Mouse (Mus musculus): ENCODE measurements around the gene Pes1. TPM values are rescaled to one million over a fixed set of nuclear protein-coding genes. Genes with fewer than 3 reads are reported as not detected.

Pes1 gene
- polyA plus RNA-seq (2012; ENCODE audit: insufficient read depth, insufficient read length, missing spikeins), result 25.5 and 45.2 TPM in 2 replicates

- Histone ChIP-seq H3K4me1 (ENCODE audit: control insufficient read depth, insufficient read depth, insufficient read length, low read length) (peaks cover 7% of the 10 kb centered on the region; the same call in 1 of the 2 replicates), H3K4me3 (ENCODE audit: insufficient read depth, low read depth, low read length) (peak within 1 kb of the TSS; percentile 84), H3K27ac (replicated peaks; ENCODE audit: low read depth, low read length) (peak within 1 kb of the TSS; percentile 85)
Measured at GRCm38 (mm10) chr11:3963610-3964415, at the start of gene Pes1. Gene Pes1 (plus strand): TSS chr11:3963975.

- no peaks in the 10 kb centered on the region; the same call in none of the 2 replicates for H3K4me1 ChIP-seq (ENCODE audit: control insufficient read depth, insufficient read depth, insufficient read length, low read length)
- H3K27ac ChIP-seq (replicated peaks; ENCODE audit: low read depth, low read length), result peak within 1 kb of the TSS; percentile 48
Measured at GRCm38 (mm10) chr11:3914109-3914840, 49.5 kb upstream of the Pes1 start, which contains the start of gene Slc35e4. Gene Slc35e4 (minus strand): TSS chr11:3914664.

GRCm38 (mm10) chr11:3918738-3919137 is 45.0 kb upstream of the Pes1 start:
- Histone ChIP-seq H3K27ac (replicated peaks; ENCODE audit: low read depth, low read length) (no peak overlapping the region), H3K4me3 (ENCODE audit: insufficient read depth, low read depth, low read length) (no peak overlapping the region)

More at GRCm38 (mm10) chr11:3914109-3914840, 49.5 kb upstream of the Pes1 start, which contains the start of gene Slc35e4:
- H3K4me3 ChIP-seq (ENCODE audit: insufficient read depth, low read depth, low read length), result peak within 1 kb of the TSS; percentile 66

GRCm38 (mm10) chr11:3920476-3920875 is 43.3 kb upstream of the Pes1 start:
- no peak overlapping the region for H3K27ac ChIP-seq (replicated peaks; ENCODE audit: low read depth, low read length)
- no peaks in the 10 kb centered on the region for H3K4me1 ChIP-seq (ENCODE audit: control insufficient read depth, insufficient read depth, insufficient read length, low read length)
- H3K4me3 ChIP-seq (ENCODE audit: insufficient read depth, low read depth, low read length), result no peak overlapping the region

More at GRCm38 (mm10) chr11:3918738-3919137, 45.0 kb upstream of the Pes1 start:
- H3K4me1 ChIP-seq (ENCODE audit: control insufficient read depth, insufficient read depth, insufficient read length, low read length), result no peaks in the 10 kb centered on the region

GRCm38 (mm10) chr11:3921281-3921850 is 42.4 kb upstream of the Pes1 start:
- Histone ChIP-seq H3K4me1 (ENCODE audit: control insufficient read depth, insufficient read depth, insufficient read length, low read length) (no peaks in the 10 kb centered on the region), H3K4me3 (ENCODE audit: insufficient read depth, low read depth, low read length) (no peak overlapping the region), H3K27ac (replicated peaks; ENCODE audit: low read depth, low read length) (no peak overlapping the region)

- H3K4me3 ChIP-seq (ENCODE audit: insufficient read depth, low read depth, low read length), result no peak overlapping the region
- H3K4me1 ChIP-seq (ENCODE audit: control insufficient read depth, insufficient read depth, insufficient read length, low read length), result no peaks in the 10 kb centered on the region
- H3K27ac ChIP-seq (replicated peaks; ENCODE audit: low read depth, low read length), result no peak overlapping the region
Measured at GRCm38 (mm10) chr11:3922115-3922514, 41.7 kb upstream of the Pes1 start.

- Histone ChIP-seq H3K4me1 (ENCODE audit: control insufficient read depth, insufficient read depth, insufficient read length, low read length) (no peaks in the 10 kb centered on the region), H3K27ac (replicated peaks; ENCODE audit: low read depth, low read length) (no peak overlapping the region), H3K4me3 (ENCODE audit: insufficient read depth, low read depth, low read length) (no peak overlapping the region)
Measured at GRCm38 (mm10) chr11:3922731-3923130, 41.0 kb upstream of the Pes1 start.

- Histone ChIP-seq H3K4me1 (ENCODE audit: control insufficient read depth, insufficient read depth, insufficient read length, low read length) (peaks cover 3% of the 10 kb centered on the region; the same call in 1 of the 2 replicates), H3K4me3 (ENCODE audit: insufficient read depth, low read depth, low read length) (no peak overlapping the region), H3K27ac (replicated peaks; ENCODE audit: low read depth, low read length) (no peak overlapping the region)
Measured at GRCm38 (mm10) chr11:3925916-3926315, 37.9 kb upstream of the Pes1 start.

GRCm38 (mm10) chr11:3930019-3930418 is 33.8 kb upstream of the Pes1 start:
- peaks cover 3% of the 10 kb centered on the region; the same call in 1 of the 2 replicates for H3K4me1 ChIP-seq (ENCODE audit: control insufficient read depth, insufficient read depth, insufficient read length, low read length)
- H3K4me3 ChIP-seq (ENCODE audit: insufficient read depth, low read depth, low read length), result no peak overlapping the region
- 0 out of 2 replicates have a peak overlapping the region, but pooled peaks have one; percentile 3 for H3K27ac ChIP-seq (replicated peaks; ENCODE audit: low read depth, low read length)

- Histone ChIP-seq H3K4me1 (ENCODE audit: control insufficient read depth, insufficient read depth, insufficient read length, low read length) (peaks cover 3% of the 10 kb centered on the region; the same call in 1 of the 2 replicates), H3K27ac (replicated peaks; ENCODE audit: low read depth, low read length) (no peak overlapping the region), H3K4me3 (ENCODE audit: insufficient read depth, low read depth, low read length) (peak overlapping the region; percentile 51)
Measured at GRCm38 (mm10) chr11:3930931-3931330, 32.8 kb upstream of the Pes1 start.

- Histone ChIP-seq H3K4me3 (ENCODE audit: insufficient read depth, low read depth, low read length) (peak within 1 kb of the TSS; percentile 51), H3K27ac (replicated peaks; ENCODE audit: low read depth, low read length) (no peak within 1 kb of the TSS; the same call in 1 of the 2 replicates), H3K4me1 (ENCODE audit: control insufficient read depth, insufficient read depth, insufficient read length, low read length) (peaks cover 3% of the 10 kb centered on the region; the same call in 1 of the 2 replicates)
Measured at GRCm38 (mm10) chr11:3931511-3932211, 32.1 kb upstream of the Pes1 start, which contains the start of gene Tcn2. Gene Tcn2 (minus strand): TSS chr11:3932159.

GRCm38 (mm10) chr11:3933756-3934285 is 30.0 kb upstream of the Pes1 start:
- H3K4me1 ChIP-seq (ENCODE audit: control insufficient read depth, insufficient read depth, insufficient read length, low read length), result peaks cover 3% of the 10 kb centered on the region; the same call in 1 of the 2 replicates
- no peak overlapping the region for H3K27ac ChIP-seq (replicated peaks; ENCODE audit: low read depth, low read length)
- no peak overlapping the region for H3K4me3 ChIP-seq (ENCODE audit: insufficient read depth, low read depth, low read length)

GRCm38 (mm10) chr11:3935135-3935534 is 28.6 kb upstream of the Pes1 start:
- H3K27ac ChIP-seq (replicated peaks; ENCODE audit: low read depth, low read length), result no peak overlapping the region

GRCm38 (mm10) chr11:3936318-3936717 is 27.5 kb upstream of the Pes1 start:
- Histone ChIP-seq H3K4me1 (ENCODE audit: control insufficient read depth, insufficient read depth, insufficient read length, low read length) (no peaks in the 10 kb centered on the region), H3K4me3 (ENCODE audit: insufficient read depth, low read depth, low read length) (no peak overlapping the region), H3K27ac (replicated peaks; ENCODE audit: low read depth, low read length) (no peak overlapping the region)

More at GRCm38 (mm10) chr11:3935135-3935534, 28.6 kb upstream of the Pes1 start:
- Histone ChIP-seq H3K4me3 (ENCODE audit: insufficient read depth, low read depth, low read length) (no peak overlapping the region), H3K4me1 (ENCODE audit: control insufficient read depth, insufficient read depth, insufficient read length, low read length) (peaks cover 3% of the 10 kb centered on the region; the same call in 1 of the 2 replicates)
